41 mouse cellular contexts compared by ENCODE assay signal in genomic region chr10:97720625-97721024, GRCm38 (mm10). TPM values are rescaled to one million over a fixed set of nuclear protein-coding genes. Genes with fewer than 3 reads are reported as not detected.
A peak's percentile ranks its signal among the peaks of the same experiment; 100 is the strongest.
DNase-seq lines count a peak whose midpoint lies in the region; ATAC-seq and TF ChIP-seq lines count a peak whose summit lies in the region.
"Had no signal": no experiment of that assay in that cellular context is flagged by ENCODE, and none has a peak within 500 bp of the region (broad histone marks: within the 10 kb centered on the region; RNA-seq: fewer than 3 reads in every experiment).

No protein-coding gene starts in this region.

- H3K9ac ChIP-seq in midbrain, embryonic 11.5 days (ENCODE audit: low read length) = no peak overlapping the region
- H3K9ac ChIP-seq in midbrain, embryonic 15.5 days = no peak overlapping the region
- no peak overlapping the region for H3K9ac ChIP-seq in hindbrain, embryonic 14.5 days
- H3K9ac ChIP-seq: embryonic facial prominence, embryonic 12.5 days; hindbrain, embryonic 12.5 days; limb, embryonic 15.5 days; liver, embryonic 13.5 days; neural tube, embryonic 12.5 days had no signal

- H3K27ac ChIP-seq in layer of hippocampus, adult 2 months = peak overlapping the region; percentile 73
- no peak overlapping the region for H3K27ac ChIP-seq in midbrain, embryonic 11.5 days (ENCODE audit: low read depth, low read length)
- no peak overlapping the region for H3K27ac ChIP-seq in midbrain, embryonic 15.5 days
- no peak overlapping the region for H3K27ac ChIP-seq in hindbrain, embryonic 14.5 days
- H3K27ac ChIP-seq: embryonic facial prominence, embryonic 12.5 days; hindbrain, embryonic 12.5 days; limb, embryonic 15.5 days; liver, embryonic 13.5 days; midbrain, embryonic 10.5 days; neural tube, embryonic 12.5 days had no signal

- no peak overlapping the region for H3K4me3 ChIP-seq in layer of hippocampus, adult 2 months
- no peak overlapping the region for H3K4me3 ChIP-seq in midbrain, embryonic 11.5 days (ENCODE audit: low read depth, low read length)
- H3K4me3 ChIP-seq in midbrain, embryonic 15.5 days = no peak overlapping the region
- H3K4me3 ChIP-seq in hindbrain, embryonic 14.5 days (replicated peaks; ENCODE audit: low read length) = no peak overlapping the region
- H3K4me3 ChIP-seq: embryonic facial prominence, embryonic 12.5 days; hindbrain, embryonic 12.5 days; limb, embryonic 15.5 days; liver, embryonic 13.5 days; midbrain, embryonic 10.5 days; myocyte; neural tube, embryonic 12.5 days had no signal

- no peaks in the 10 kb centered on the region for H3K9me3 ChIP-seq in midbrain, embryonic 11.5 days (ENCODE audit: control insufficient read depth, low read length)
- no peaks in the 10 kb centered on the region for H3K9me3 ChIP-seq in midbrain, embryonic 15.5 days
- no peaks in the 10 kb centered on the region for H3K9me3 ChIP-seq in hindbrain, embryonic 14.5 days (ENCODE audit: control insufficient read depth, low read length)
- H3K9me3 ChIP-seq: embryonic facial prominence, embryonic 12.5 days; hindbrain, embryonic 12.5 days; limb, embryonic 15.5 days; liver, embryonic 13.5 days; midbrain, embryonic 10.5 days; neural tube, embryonic 12.5 days had no signal

- DNase-seq in adrenal gland, postnatal 10 days = peak; percentile 2
- no peak for DNase-seq in adrenal gland, adult 2 months
- no peak for DNase-seq in layer of hippocampus, adult 2 months (ENCODE audit: low spot score in 2 of 2)
- no peak for DNase-seq in layer of hippocampus, postnatal 10 days (ENCODE audit: low spot score in 2 of 2)
- peak; percentile 72 for DNase-seq in midbrain, embryonic 11.5 days (ENCODE audit: low spot score, missing footprints)
- DNase-seq in hindbrain, embryonic 14.5 days (ENCODE audit: low spot score) = no peak
- DNase-seq: adrenal gland, postnatal 25 days; cerebellum, adult 11-12 months; cerebellum, adult 9-11 months; embryo, embryonic 11 days; gastrocnemius, postnatal 36 days; heart, adult 18-20 months; heart, postnatal 36 days; layer of hippocampus, postnatal 36 days; left cerebral cortex, postnatal 4 days; liver, embryonic 13.5 days; lung, postnatal 10 days; right cerebral cortex, adult 18-20 months; spleen, adult 18-20 months; thymus, adult 2 months; thymus, postnatal 36 days had no signal

- no peak for ATAC-seq in midbrain, embryonic 11.5 days (ENCODE audit: low FRiP score)
- no peak for ATAC-seq in midbrain, embryonic 15.5 days (replicated peaks)
- no peak for ATAC-seq in frontal cortex, adult (ENCODE audit: low TSS enrichment)
- ATAC-seq in hindbrain, embryonic 14.5 days (ENCODE audit: low FRiP score) = no peak
- ATAC-seq: forebrain, embryonic 14.5 days; intestine, embryonic 16.5 days had no signal

- H3K27me3 ChIP-seq in midbrain, embryonic 11.5 days (ENCODE audit: control insufficient read depth, insufficient read depth, low read length) = no peaks in the 10 kb centered on the region
- H3K27me3 ChIP-seq in midbrain, embryonic 15.5 days (replicated peaks) = no peaks in the 10 kb centered on the region
- no peaks in the 10 kb centered on the region for H3K27me3 ChIP-seq in hindbrain, embryonic 14.5 days (ENCODE audit: control insufficient read depth, insufficient read depth, low read length)
- H3K27me3 ChIP-seq: CH12.LX; embryonic facial prominence, embryonic 12.5 days; hindbrain, embryonic 12.5 days; limb, embryonic 15.5 days; liver, embryonic 13.5 days; neural tube, embryonic 12.5 days had no signal

- H3K4me2 ChIP-seq in midbrain, embryonic 11.5 days = no peak overlapping the region
- no peak overlapping the region for H3K4me2 ChIP-seq in midbrain, embryonic 15.5 days
- H3K4me2 ChIP-seq in hindbrain, embryonic 14.5 days (replicated peaks) = no peak overlapping the region
- H3K4me2 ChIP-seq: embryonic facial prominence, embryonic 12.5 days; heart, embryonic 11.5 days; hindbrain, embryonic 12.5 days; limb, embryonic 15.5 days; liver, embryonic 13.5 days; neural tube, embryonic 12.5 days had no signal

- no peaks in the 10 kb centered on the region for H3K36me3 ChIP-seq in midbrain, embryonic 11.5 days (ENCODE audit: control insufficient read depth, insufficient read depth, low read length)
- H3K36me3 ChIP-seq in midbrain, embryonic 15.5 days (replicated peaks) = no peaks in the 10 kb centered on the region
- no peaks in the 10 kb centered on the region for H3K36me3 ChIP-seq in hindbrain, embryonic 14.5 days (replicated peaks; ENCODE audit: control insufficient read depth, insufficient read depth)
- H3K36me3 ChIP-seq: embryonic facial prominence, embryonic 12.5 days; hindbrain, embryonic 12.5 days; limb, embryonic 15.5 days; liver, embryonic 13.5 days; midbrain, embryonic 10.5 days; neural tube, embryonic 12.5 days had no signal

- H3K4me1 ChIP-seq in midbrain, embryonic 11.5 days (ENCODE audit: control insufficient read depth, insufficient read depth, low read length) = no peaks in the 10 kb centered on the region
- no peaks in the 10 kb centered on the region for H3K4me1 ChIP-seq in midbrain, embryonic 15.5 days
- H3K4me1 ChIP-seq in hindbrain, embryonic 14.5 days (replicated peaks; ENCODE audit: control insufficient read depth, insufficient read depth, low read length) = no peaks in the 10 kb centered on the region
- H3K4me1 ChIP-seq: embryonic facial prominence, embryonic 12.5 days; hindbrain, embryonic 12.5 days; liver, embryonic 13.5 days; midbrain, embryonic 10.5 days; neural tube, embryonic 12.5 days had no signal

- WGBS in midbrain, embryonic 11.5 days = 90% methylated on average over 1 of the region's 1 CpGs
- WGBS in midbrain, embryonic 15.5 days = 81% methylated on average over 1 of the region's 1 CpGs
- WGBS in hindbrain, embryonic 14.5 days = 100% methylated on average over 1 of the region's 1 CpGs

- no peak for TF ChIP-seq CTCF in layer of hippocampus, adult 2 months (conservative IDR thresholded peaks at IDR 0.05)

RNA-seq across cellular contexts. Expression of gene C030005K15Rik, which starts 5.9 kb away (rescaled TPM):
- not detected for total RNA-seq in adrenal gland, postnatal 10 days (2021)
- total RNA-seq in adrenal gland, adult 2 months (2021) = not detected
- not detected in 2 replicates for polyA plus RNA-seq in adrenal gland, adult 2 months (2012; rRNA removed)
- under 1 TPM; 0.51 to 0.61 TPM for total RNA-seq in layer of hippocampus, adult 2 months (2021)
- under 1 TPM in 1 of 2 experiments, not detected in 1; 0.32 TPM for total RNA-seq in layer of hippocampus, postnatal 10 days (2021)
- polyA plus RNA-seq in midbrain, embryonic 11.5 days (2014; fragmentation: Nextera tagmentation; extraction: Ambion mirVana) = not detected in 2 replicates
- not detected in 2 replicates for polyA plus RNA-seq in midbrain, embryonic 15.5 days (2015; fragmentation: Nextera tagmentation; extraction: Ambion mirVana)
- not detected in 2 replicates for polyA plus RNA-seq in hindbrain, embryonic 14.5 days (2014; fragmentation: Nextera tagmentation; extraction: Ambion mirVana)
- total RNA-seq: adrenal gland, postnatal 25 days; CH12.LX; ES-E14; gastrocnemius, adult 18-20 months; gastrocnemius, postnatal 36 days; heart, adult 18-20 months; heart, postnatal 36 days; megakaryocyte progenitor cell, adult 5-6 weeks had no signal
- polyA plus RNA-seq: C2C12; embryonic facial prominence, embryonic 12.5 days; forebrain, embryonic 14.5 days; heart, embryonic 11.5 days; heart, embryonic 16.5 days; hindbrain, embryonic 12.5 days; intestine, embryonic 16.5 days; limb, embryonic 15.5 days; liver, embryonic 13.5 days; midbrain, embryonic 10.5 days; midbrain, postnatal 0 days; myocyte; neural tube, embryonic 12.5 days; thymus, adult 2 months had no signal

RNA-seq across cellular contexts. Expression of gene Ccer1, which starts 27.8 kb away (rescaled TPM):
- total RNA-seq in adrenal gland, postnatal 10 days (2021) = not detected
- not detected for total RNA-seq in adrenal gland, adult 2 months (2021)
- polyA plus RNA-seq in adrenal gland, adult 2 months (2012; rRNA removed) = not detected in 2 replicates
- not detected for total RNA-seq in layer of hippocampus, adult 2 months (2021)
- not detected for total RNA-seq in layer of hippocampus, postnatal 10 days (2021)
- not detected in 2 replicates for polyA plus RNA-seq in midbrain, embryonic 11.5 days (2014; fragmentation: Nextera tagmentation; extraction: Ambion mirVana)
- not detected in 2 replicates for polyA plus RNA-seq in midbrain, embryonic 15.5 days (2015; fragmentation: Nextera tagmentation; extraction: Ambion mirVana)
- not detected in 2 replicates for polyA plus RNA-seq in hindbrain, embryonic 14.5 days (2014; fragmentation: Nextera tagmentation; extraction: Ambion mirVana)
- total RNA-seq: adrenal gland, postnatal 25 days; CH12.LX; ES-E14; gastrocnemius, adult 18-20 months; gastrocnemius, postnatal 36 days; heart, adult 18-20 months; heart, postnatal 36 days; layer of hippocampus, adult 8-10 months; layer of hippocampus, postnatal 36 days; left cerebral cortex, postnatal 4 days; megakaryocyte progenitor cell, adult 5-6 weeks; midbrain, postnatal 0 days had no signal
- polyA plus RNA-seq: C2C12; embryonic facial prominence, embryonic 12.5 days; forebrain, embryonic 14.5 days; frontal cortex, adult 2 months; heart, embryonic 11.5 days; heart, embryonic 16.5 days; intestine, embryonic 16.5 days; limb, embryonic 15.5 days; liver, embryonic 13.5 days; midbrain, embryonic 10.5 days; midbrain, postnatal 0 days; myocyte; neural tube, embryonic 12.5 days had no signal

Comparison
In these comparisons a context has a peak if more than half of its experiments do, and no peak if none do; other contexts are left out.
1. DNase-seq: peak in adrenal gland, postnatal 10 days (single experiment) and midbrain, embryonic 11.5 days (single experiment); none in adrenal gland, adult 2 months (single experiment), layer of hippocampus, adult 2 months (0 of 2), layer of hippocampus, postnatal 10 days (0 of 2) and hindbrain, embryonic 14.5 days (single experiment).